Mouse (Mus musculus) gastrocnemius, postnatal 36 days (tissue): ENCODE data around the gene 1700015F17Rik. TPM values are rescaled to one million over a fixed set of nuclear protein-coding genes. Genes with fewer than 3 reads are reported as not detected.
A peak's percentile ranks its signal among the peaks of the same experiment; 100 is the strongest.

Experiments used
- DNase-seq, 2 experiments: peaks; one replicate each; pipeline ENCODE4 v3.0.0; 2022
- intact Hi-C: fragments of 180-260 bp; cut with DNase I; formaldehyde crosslinking; loops from one replicate; pipeline ENCODE4 v1.15.1; 2025
- long read RNA-seq, 2 experiments: library from polyadenylated mRNA; stranded (forward); transcript quantifications; one replicate each; pipeline ENCODE4 v2.0.0; 2021
- total RNA-seq, 2 experiments: library from RNA; stranded (reverse); gene quantifications; 2 replicates each; pipeline ENCODE4 v1.2.3; 2021

1700015F17Rik gene
- total RNA-seq, result not detected
- long read RNA-seq, experiment 1, result 0 reads
- long read RNA-seq, experiment 2, result 0 reads

- no peak for DNase-seq
- intact Hi-C loops, result no loop called here
These were observed at the start of gene 1700015F17Rik for GRCm38 (mm10) chr5:5479043-5479442. Gene 1700015F17Rik, minus strand, starts transcription at chr5:5479143.

GRCm38 (mm10) chr5:5515411-5515810, 36.5 kb upstream of the 1700015F17Rik start:
- no peak for DNase-seq
- intact Hi-C loops, result loop anchor here (5.0 kb wide), 1 partner anchor 37 kb away; no protein-coding TSS in a partner anchor

GRCm38 (mm10) chr5:5514196-5515076, 35.5 kb upstream of the 1700015F17Rik start, which contains the start of gene Cldn12:
Gene Cldn12, minus strand, starts transcription at chr5:5514958.
- intact Hi-C loops, result loop anchor here (5.0 kb wide), 1 partner anchor 38 kb away; no protein-coding TSS in a partner anchor
- peak; percentile 94 to 97 for DNase-seq

- DNase-seq, result no peak
These were observed 32.5 kb upstream of the 1700015F17Rik start for GRCm38 (mm10) chr5:5511401-5511800.

GRCm38 (mm10) chr5:5510989-5511388, 32.0 kb upstream of the 1700015F17Rik start:
- no peak for DNase-seq
- intact Hi-C loops, result no loop called here

More at GRCm38 (mm10) chr5:5511401-5511800, 32.5 kb upstream of the 1700015F17Rik start:
- intact Hi-C loops, result no loop called here

GRCm38 (mm10) chr5:5510304-5510887, 31.5 kb upstream of the 1700015F17Rik start:
- no peak for DNase-seq
- intact Hi-C loops, result no loop called here

- DNase-seq, result no peak
- intact Hi-C loops, result loop anchor here (10.0 kb wide), 1 partner anchor 137 kb away; no protein-coding TSS in a partner anchor
These were observed 29.3 kb upstream of the 1700015F17Rik start for GRCm38 (mm10) chr5:5508231-5508630.

- intact Hi-C loops, result loop anchor here (10.0 kb wide), 1 partner anchor 137 kb away; no protein-coding TSS in a partner anchor
- peak; percentile 48 to 50 for DNase-seq
These were observed 28.8 kb upstream of the 1700015F17Rik start for GRCm38 (mm10) chr5:5507701-5508225.

- intact Hi-C loops, result loop anchor here (10.0 kb wide), 1 partner anchor 140 kb away; no protein-coding TSS in a partner anchor
- DNase-seq, result no peak
These were observed 25.5 kb upstream of the 1700015F17Rik start for GRCm38 (mm10) chr5:5504456-5504855.

GRCm38 (mm10) chr5:5503381-5503780, 24.4 kb upstream of the 1700015F17Rik start:
- intact Hi-C loops, result loop anchor here (10.0 kb wide), 1 partner anchor 141 kb away; no protein-coding TSS in a partner anchor
- DNase-seq, result no peak

- DNase-seq, result no peak
- intact Hi-C loops, result loop anchor here (10.0 kb wide), 1 partner anchor 143 kb away; no protein-coding TSS in a partner anchor
These were observed 22.6 kb upstream of the 1700015F17Rik start for GRCm38 (mm10) chr5:5501583-5501982.

GRCm38 (mm10) chr5:5496393-5496792, 17.4 kb upstream of the 1700015F17Rik start:
- intact Hi-C loops, result no loop called here
- DNase-seq, result no peak

- no peak for DNase-seq
- intact Hi-C loops, result loop anchor here (2.0 kb wide), 1 partner anchor 254 kb away; the partner anchor contains the start of gene Steap1
These were observed 16.1 kb upstream of the 1700015F17Rik start for GRCm38 (mm10) chr5:5495042-5495441.

GRCm38 (mm10) chr5:5494269-5495005, 15.5 kb upstream of the 1700015F17Rik start:
- intact Hi-C loops, result loop anchor here (2.0 kb wide), 1 partner anchor 254 kb away; the partner anchor contains the start of gene Steap1
- no peak for DNase-seq

- intact Hi-C loops, result no loop called here
- DNase-seq, result no peak
These were observed 13.2 kb upstream of the 1700015F17Rik start for GRCm38 (mm10) chr5:5492163-5492562.

- no peak for DNase-seq
- intact Hi-C loops, result no loop called here
These were observed 7.1 kb upstream of the 1700015F17Rik start for GRCm38 (mm10) chr5:5486071-5486470.

- intact Hi-C loops, result loop anchor here (2.0 kb wide), 1 partner anchor 521 kb away; no protein-coding TSS in a partner anchor
- no peak for DNase-seq
These were observed 4.4 kb upstream of the 1700015F17Rik start for GRCm38 (mm10) chr5:5483254-5483858.

- no peak for DNase-seq
These were observed 2.7 kb upstream of the 1700015F17Rik start for GRCm38 (mm10) chr5:5481662-5482061.

GRCm38 (mm10) chr5:5476133-5476532, 2.8 kb downstream of the 1700015F17Rik start:
- intact Hi-C loops, result no loop called here
- no peak for DNase-seq

More at GRCm38 (mm10) chr5:5481662-5482061, 2.7 kb upstream of the 1700015F17Rik start:
- intact Hi-C loops, result loop anchor here (2.0 kb wide), 1 partner anchor 519 kb away; no protein-coding TSS in a partner anchor
